Mouse (Mus musculus): ENCODE measurements at regions not wholly inside any gene's neighbourhood (a gene's known extent, or its start where the extent isn't known, plus 50 kb on each side); places are given as distances from the start of the nearest gene placed in this dataset.
A peak's percentile ranks its signal among the peaks of the same experiment; 100 is the strongest.

DNA sequence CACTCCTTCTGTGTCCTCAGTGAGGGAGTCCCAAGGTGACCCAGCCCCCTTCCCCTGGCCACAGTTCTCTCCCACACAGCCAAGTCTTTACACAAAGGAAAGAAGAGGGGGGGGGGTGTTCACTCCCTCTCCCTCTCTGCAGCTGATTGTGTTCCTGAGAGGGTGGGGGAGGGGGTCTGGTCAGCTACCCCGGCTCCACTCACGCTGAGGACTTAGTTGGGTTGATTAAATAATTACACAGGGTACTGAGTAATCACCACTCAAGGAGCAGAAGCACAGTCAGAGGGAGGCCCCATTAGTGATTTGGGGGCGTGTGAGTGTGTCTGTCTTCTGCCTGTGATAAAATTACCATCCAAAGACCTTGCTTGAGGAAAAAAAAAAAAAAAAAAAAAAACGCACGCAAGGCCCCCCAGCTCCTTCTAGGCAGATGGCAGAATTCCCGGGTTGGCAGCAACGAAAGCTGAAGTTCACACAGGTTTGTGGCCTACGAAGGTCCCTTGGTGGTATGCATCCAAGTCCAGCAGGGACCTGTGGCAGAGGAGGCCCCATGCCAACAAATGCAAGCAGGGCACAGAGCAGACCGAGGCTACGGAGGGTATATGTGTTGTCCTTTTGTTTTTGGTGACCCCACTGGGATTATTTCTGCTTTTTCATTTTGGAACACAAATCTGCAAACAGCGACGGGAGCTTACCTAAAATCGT lies 55.3 kb upstream of the Top1 start:
- Histone ChIP-seq H3K27ac (peak overlapping the region; percentile 31; the same call in 1 of the 2 replicates), H3K4me1 (peaks cover 17% of the 10 kb centered on the region), H3K9ac (no peak overlapping the region), H3K36me3 (ENCODE audit: poor library complexity, severe bottlenecking) (no peaks in the 10 kb centered on the region), H3K9me3 (replicated peaks) (0 out of 2 replicates have a peak, but pooled peaks cover 4% of the 10 kb centered on the region), H3K4me3 (no peak overlapping the region), H3K27me3 (peaks cover 15% of the 10 kb centered on the region), H3K4me2 (peak overlapping the region; percentile 29)
- 12% methylated on average over 13 of the region's 13 CpGs for WGBS
- ATAC-seq = peak; percentile 85

DNA sequence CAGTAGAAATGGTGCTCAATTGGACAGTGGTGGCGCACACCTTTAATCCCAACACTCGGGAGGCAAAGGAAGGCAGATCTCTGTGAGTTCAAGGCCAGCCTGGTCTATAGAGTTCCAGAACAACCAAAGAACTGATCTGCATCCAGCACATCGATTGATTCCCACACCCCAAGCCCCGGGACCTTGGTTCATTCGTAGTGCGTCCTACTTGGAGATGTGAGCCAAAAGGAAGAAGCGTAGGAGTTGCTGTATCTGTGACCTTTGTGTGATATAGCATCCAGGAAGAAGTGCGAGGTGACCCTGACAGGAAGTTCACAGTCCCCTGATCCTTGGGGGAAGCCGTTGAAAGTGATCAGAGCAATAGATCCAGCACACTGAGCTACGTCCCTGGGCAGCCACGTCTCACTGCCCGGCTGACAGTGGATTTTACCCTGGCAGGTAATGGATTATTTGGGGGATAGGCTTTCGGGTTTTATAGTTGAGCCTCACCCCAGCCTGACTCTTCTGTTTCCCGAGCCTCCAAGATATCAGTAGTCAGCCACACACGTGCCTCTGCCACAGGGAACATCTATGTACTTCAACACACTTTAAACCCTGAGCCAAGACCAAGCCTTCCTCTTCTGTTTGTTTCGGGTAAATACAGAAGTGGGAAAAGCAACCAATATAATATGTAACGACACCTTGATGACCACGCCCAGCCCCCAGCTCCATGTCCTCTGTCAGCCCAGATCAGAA lies 54.1 kb upstream of the Top1 start:
- H3K9me3 ChIP-seq (replicated peaks) = 0 out of 2 replicates have a peak, but pooled peaks cover 4% of the 10 kb centered on the region
- H3K4me1 ChIP-seq = peaks cover 17% of the 10 kb centered on the region
- H3K27me3 ChIP-seq = peaks cover 15% of the 10 kb centered on the region
- H3K4me2 ChIP-seq = no peak overlapping the region
- H3K36me3 ChIP-seq (ENCODE audit: poor library complexity, severe bottlenecking) = no peaks in the 10 kb centered on the region
- WGBS = 90% methylated on average over 18 of the region's 18 CpGs
- H3K4me3 ChIP-seq = no peak overlapping the region
- H3K9ac ChIP-seq = no peak overlapping the region
- H3K27ac ChIP-seq = no peak overlapping the region
- no peak for ATAC-seq

DNA sequence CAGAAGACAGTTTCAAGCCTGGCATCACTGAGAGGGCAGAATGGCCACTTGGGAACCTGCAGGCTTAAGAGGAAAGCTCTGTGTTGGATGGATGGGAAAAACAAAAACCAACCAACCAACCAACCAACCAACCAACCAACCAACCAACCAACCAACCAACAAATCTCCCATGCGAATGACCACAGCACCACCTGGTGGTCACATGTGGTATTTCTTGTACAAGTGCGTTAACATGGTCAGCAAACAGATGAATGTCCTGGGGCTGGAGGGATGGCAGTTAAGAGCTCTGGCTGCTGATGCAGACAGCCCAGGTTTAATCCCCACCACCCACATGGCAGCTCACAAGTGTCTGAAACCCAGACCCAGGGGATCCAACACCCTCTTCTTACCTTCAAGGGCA lies 52.7 kb upstream of the Top1 start:
- Histone ChIP-seq H3K9ac (no peak overlapping the region), H3K4me1 (peaks cover 17% of the 10 kb centered on the region), H3K27me3 (peaks cover 20% of the 10 kb centered on the region), H3K4me3 (no peak overlapping the region), H3K9me3 (replicated peaks) (no peaks in the 10 kb centered on the region), H3K36me3 (ENCODE audit: poor library complexity, severe bottlenecking) (no peaks in the 10 kb centered on the region), H3K27ac (no peak overlapping the region), H3K4me2 (no peak overlapping the region)
- WGBS = 2% methylated on average over 2 of the region's 2 CpGs
- ATAC-seq = no peak
